8 mouse cellular contexts compared by ENCODE assay signal in genomic region chr11:102294416-102294815, GRCm38 (mm10). TPM values are rescaled to one million over a fixed set of nuclear protein-coding genes. Genes with fewer than 3 reads are reported as not detected.
DNase-seq lines count a peak whose midpoint lies in the region; ATAC-seq and TF ChIP-seq lines count a peak whose summit lies in the region.

No protein-coding gene starts in this region.

- ATAC-seq in intestine, embryonic 14.5 days (replicated peaks; ENCODE audit: low FRiP score, low TSS enrichment, low read depth) = no peak

- no peaks in the 10 kb centered on the region for H3K27me3 ChIP-seq in forebrain, embryonic 10.5 days (ENCODE audit: poor library complexity, severe bottlenecking)
- H3K27me3 ChIP-seq in intestine, embryonic 14.5 days (replicated peaks; ENCODE audit: control insufficient read depth, insufficient read depth, low read length) = no peaks in the 10 kb centered on the region
- no peaks in the 10 kb centered on the region for H3K27me3 ChIP-seq in myocyte (ENCODE audit: control insufficient read depth, insufficient read depth, insufficient read length)

- H3ac ChIP-seq in myocyte (ENCODE audit: control insufficient read depth, insufficient read length) = no peak overlapping the region

- no peak for TF ChIP-seq POLR2A in myocyte (IDR thresholded peaks at IDR 0.05; ENCODE audit: insufficient read length, low read depth)

- 86% methylated on average over 5 of the region's 5 CpGs for WGBS in forebrain, embryonic 10.5 days
- 68% methylated on average over 5 of the region's 5 CpGs for WGBS in intestine, embryonic 14.5 days

- H3K9ac ChIP-seq in intestine, embryonic 14.5 days (ENCODE audit: low read length) = no peak overlapping the region

- peaks cover 9% of the 10 kb centered on the region for H3K79me2 ChIP-seq in myocyte (ENCODE audit: control insufficient read depth, insufficient read depth)

- peaks cover 30% of the 10 kb centered on the region for H3K4me1 ChIP-seq in forebrain, embryonic 10.5 days
- H3K4me1 ChIP-seq in intestine, embryonic 14.5 days (replicated peaks; ENCODE audit: control insufficient read depth, insufficient read depth, low read length) = peaks cover 16% of the 10 kb centered on the region

- no peak overlapping the region; the same call in 1 of the 2 replicates for H3K4me3 ChIP-seq in layer of hippocampus, adult 2 months
- peak overlapping the region; percentile 94; the same call in 1 of the 2 replicates for H3K4me3 ChIP-seq in forebrain, embryonic 10.5 days
- H3K4me3 ChIP-seq in intestine, embryonic 14.5 days (ENCODE audit: low read depth, low read length) = peak overlapping the region; percentile 82; the same call in 1 of the 2 replicates
- peak overlapping the region; percentile 56 for H3K4me3 ChIP-seq in myocyte

- peak overlapping the region; percentile 69 for H3K4me2 ChIP-seq in intestine, embryonic 14.5 days (ENCODE audit: low read length)
- peak overlapping the region; percentile 92 for H3K4me2 ChIP-seq in myocyte (ENCODE audit: low read depth)

- H3K9me3 ChIP-seq in forebrain, embryonic 10.5 days = no peaks in the 10 kb centered on the region
- H3K9me3 ChIP-seq in intestine, embryonic 14.5 days (ENCODE audit: control insufficient read depth, low read length) = no peaks in the 10 kb centered on the region

- DNase-seq in layer of hippocampus, adult 2 months (ENCODE audit: low spot score in 2 of 2) = no peak
- no peak for DNase-seq in layer of hippocampus, postnatal 25 days (ENCODE audit: extremely low spot score in 1 of 2, low spot score in 1 of 2)
- no peak for DNase-seq in forebrain, embryonic 10.5 days (ENCODE audit: extremely low spot score, low spot score)
- no peak for DNase-seq in intestine, embryonic 14.5 days (ENCODE audit: low spot score)
- DNase-seq in adipocyte (ENCODE audit: low spot score) = no peak
- DNase-seq in MN1 (ENCODE audit: low spot score) = no peak
- no peak for DNase-seq in ovary, adult 18-20 months (ENCODE audit: low spot score)

- no peak for TF ChIP-seq CTCF in layer of hippocampus, adult 2 months (conservative IDR thresholded peaks at IDR 0.05)

- peaks cover 57% of the 10 kb centered on the region for H3K36me3 ChIP-seq in forebrain, embryonic 10.5 days (replicated peaks)
- H3K36me3 ChIP-seq in intestine, embryonic 14.5 days (ENCODE audit: control insufficient read depth, insufficient read depth, low read length) = peaks cover 47% of the 10 kb centered on the region
- H3K36me3 ChIP-seq in myocyte (ENCODE audit: control insufficient read depth, insufficient read depth) = peaks cover 22% of the 10 kb centered on the region

- H3K27ac ChIP-seq in layer of hippocampus, adult 2 months = peak overlapping the region; percentile 86; the same call in 1 of the 2 replicates
- H3K27ac ChIP-seq in forebrain, embryonic 10.5 days = no peak overlapping the region
- no peak overlapping the region for H3K27ac ChIP-seq in intestine, embryonic 14.5 days (ENCODE audit: low read depth)

TF ChIP-seq in myocyte, 11 proteins besides CTCF, POLR2A, EP300 and RAD21:
- TF ChIP-seq CEBPB (IDR thresholded peaks at IDR 0.05; ENCODE audit: insufficient read depth, poor library complexity, severe bottlenecking) (no peak), POLR2AphosphoS2 (IDR thresholded peaks at IDR 0.05; ENCODE audit: insufficient read length, low read depth) (no peak), MYOG (IDR thresholded peaks at IDR 0.05; ENCODE audit: control insufficient read depth in 1 of 3, insufficient read depth in 1 of 3, insufficient read length in 2 of 3, low read depth in 2 of 3) (no peak), SRF (IDR thresholded peaks at IDR 0.05; ENCODE audit: control insufficient read depth, insufficient read length, low read depth) (no peak)

RNA-seq across cellular contexts. Expression of gene Atxn7l3, which starts 2.0 kb away (rescaled TPM):
- 100 to 1,000 TPM; 165 to 169 TPM for total RNA-seq in layer of hippocampus, adult 2 months (2021)
- total RNA-seq in layer of hippocampus, postnatal 25 days (2021) = 100 to 1,000 TPM; 166 to 174 TPM
- 14.1 and 15.6 TPM in 2 replicates for polyA plus RNA-seq in forebrain, embryonic 10.5 days (2016; fragmentation: Nextera tagmentation; extraction: Ambion mirVana)
- 17.5 and 18.1 TPM in 2 replicates for polyA plus RNA-seq in intestine, embryonic 14.5 days (2014; fragmentation: Nextera tagmentation; extraction: Ambion mirVana)
- 39.5 TPM for polyA plus RNA-seq in myocyte (2012; fragmentation: generic; extraction: Trizol)

RNA-seq across cellular contexts. Expression of gene Tmub2, which starts 9.7 kb away (rescaled TPM):
- total RNA-seq in layer of hippocampus, adult 2 months (2021) = 10 to 100 TPM; 61.1 to 67.4 TPM
- 10 to 100 TPM; 64.7 to 71.7 TPM for total RNA-seq in layer of hippocampus, postnatal 25 days (2021)
- polyA plus RNA-seq in forebrain, embryonic 10.5 days (2016; fragmentation: Nextera tagmentation; extraction: Ambion mirVana) = 44.9 and 46.0 TPM in 2 replicates
- polyA plus RNA-seq in intestine, embryonic 14.5 days (2014; fragmentation: Nextera tagmentation; extraction: Ambion mirVana) = 50.5 and 55.5 TPM in 2 replicates
- 39.5 TPM for polyA plus RNA-seq in myocyte (2012; fragmentation: generic; extraction: Trizol)

RNA-seq across cellular contexts. Expression of gene Ubtf, which starts 25.1 kb away (rescaled TPM):
- total RNA-seq in layer of hippocampus, adult 2 months (2021) = 100 to 1,000 TPM; 122 to 138 TPM
- 100 to 1,000 TPM; 123 to 134 TPM for total RNA-seq in layer of hippocampus, postnatal 25 days (2021)
- polyA plus RNA-seq in forebrain, embryonic 10.5 days (2016; fragmentation: Nextera tagmentation; extraction: Ambion mirVana) = 95.5 and 98.7 TPM in 2 replicates
- 85.5 and 86.0 TPM in 2 replicates for polyA plus RNA-seq in intestine, embryonic 14.5 days (2014; fragmentation: Nextera tagmentation; extraction: Ambion mirVana)
- 58.6 TPM for polyA plus RNA-seq in myocyte (2012; fragmentation: generic; extraction: Trizol)

RNA-seq across cellular contexts. Expression of gene Asb16, which starts 25.9 kb away (rescaled TPM):
- total RNA-seq in layer of hippocampus, adult 2 months (2021) = 1 to 10 TPM; 2.0 TPM
- total RNA-seq in layer of hippocampus, postnatal 25 days (2021) = 1 to 10 TPM in 1 of 2 experiments, under 1 TPM in 1; 0.70 to 1.1 TPM
- 0.05 and 0.06 TPM in 2 replicates for polyA plus RNA-seq in forebrain, embryonic 10.5 days (2016; fragmentation: Nextera tagmentation; extraction: Ambion mirVana)
- 0.08 and 0.16 TPM in 2 replicates for polyA plus RNA-seq in intestine, embryonic 14.5 days (2014; fragmentation: Nextera tagmentation; extraction: Ambion mirVana)
- 5.1 TPM for polyA plus RNA-seq in myocyte (2012; fragmentation: generic; extraction: Trizol)

RNA-seq across cellular contexts. Expression of gene BC030867, which starts 45.7 kb away (rescaled TPM):
- 1 to 10 TPM; 1.0 to 1.1 TPM for total RNA-seq in layer of hippocampus, adult 2 months (2021)
- total RNA-seq in layer of hippocampus, postnatal 25 days (2021) = 1 to 10 TPM; 1.3 to 1.5 TPM
- 27.3 TPM in 2 replicates for polyA plus RNA-seq in forebrain, embryonic 10.5 days (2016; fragmentation: Nextera tagmentation; extraction: Ambion mirVana)
- polyA plus RNA-seq in intestine, embryonic 14.5 days (2014; fragmentation: Nextera tagmentation; extraction: Ambion mirVana) = 16.5 and 16.6 TPM in 2 replicates
- 4.4 TPM for polyA plus RNA-seq in myocyte (2012; fragmentation: generic; extraction: Trizol)
